18 mouse cellular contexts compared by ENCODE assay signal in the genomic region with DNA sequence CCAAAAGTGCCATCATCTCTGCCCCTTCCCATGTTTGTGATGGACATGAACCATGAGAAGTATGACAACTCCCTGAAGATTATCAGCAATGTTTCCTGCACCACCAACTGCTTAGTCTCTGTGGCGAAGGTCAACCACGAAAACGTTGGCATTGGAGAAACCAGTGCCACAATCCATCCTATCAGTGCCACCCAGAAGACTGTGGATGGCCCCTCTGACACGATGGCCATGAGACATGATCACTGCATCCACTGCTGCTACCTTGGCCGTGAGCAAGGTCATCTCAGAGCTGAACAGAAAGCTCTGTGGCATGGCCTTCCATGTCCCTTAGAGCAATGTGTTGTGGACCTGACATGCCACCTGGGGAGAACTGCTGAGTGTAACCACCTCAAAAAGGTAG. TPM values are rescaled to one million over a fixed set of nuclear protein-coding genes. Genes with fewer than 3 reads are reported as not detected.
A peak's percentile ranks its signal among the peaks of the same experiment; 100 is the strongest.
DNase-seq lines count a peak whose midpoint lies in the region; ATAC-seq lines count a peak whose summit lies in the region.
"Had no signal": no experiment of that assay in that cellular context is flagged by ENCODE, and none has a peak within 500 bp of the region (broad histone marks: within the 10 kb centered on the region; RNA-seq: fewer than 3 reads in every experiment).

No protein-coding gene starts in this region.

- peak; percentile 56; the same call in 1 of the 2 replicates for ATAC-seq in common myeloid progenitor, adult 5-6 weeks (replicated peaks; ENCODE audit: low read depth, poor library complexity, severe bottlenecking)
- ATAC-seq: activated CD4-positive, CD25-positive, alpha-beta regulatory T cell, adult 4 months; CD4-positive, CD25-positive, alpha-beta regulatory T cell, adult 4 months; Patski had no signal

- peak; percentile 79 for DNase-seq in heart, adult 11 months
- no peak for DNase-seq in heart, postnatal 14 days
- DNase-seq in neural tube, embryonic 10.5 days (ENCODE audit: extremely low spot score, low spot score), result no peak
- DNase-seq: adrenal gland, adult 2 months; adrenal gland, adult 8-10 months; adrenal gland, postnatal 10 days; adrenal gland, postnatal 14 days; adrenal gland, postnatal 25 days; adrenal gland, postnatal 36 days; B cell, adult 2 months; cerebellum, adult 11 months; cerebellum, adult 11-12 months; cerebellum, adult 18-20 months had no signal

- intact Hi-C loops in heart, postnatal 14 days (cut with DNase I), result no loop called here

RNA-seq across cellular contexts. Expression of a gene that starts 43.4 kb away (rescaled TPM):
- 1 to 10 TPM; 1.0 to 1.3 TPM for total RNA-seq in heart, postnatal 14 days (2021)
- total RNA-seq in common myeloid progenitor, adult 5-6 weeks (2017), result not detected in 2 replicates
- total RNA-seq: adrenal gland, postnatal 25 days; MEL had no signal
